Mouse (Mus musculus): Measurements from ENCODE around the gene Gm13278.
"Not testable (repeated sequence)": the region's sequence is repeated elsewhere in the genome, so short reads cannot be mapped to it uniquely, and the experiment has no call there.

The Gm13278 gene

GRCm38 (mm10) chr4:88793936-88794675, 2.8 kb downstream of the Gm13278 start, which contains the start of gene Gm13275:
Gene Gm13275, plus strand, starts transcription at chr4:88794487.
- peak; percentile 43 for DNase-seq (ENCODE audit: low spot score)

DNA sequence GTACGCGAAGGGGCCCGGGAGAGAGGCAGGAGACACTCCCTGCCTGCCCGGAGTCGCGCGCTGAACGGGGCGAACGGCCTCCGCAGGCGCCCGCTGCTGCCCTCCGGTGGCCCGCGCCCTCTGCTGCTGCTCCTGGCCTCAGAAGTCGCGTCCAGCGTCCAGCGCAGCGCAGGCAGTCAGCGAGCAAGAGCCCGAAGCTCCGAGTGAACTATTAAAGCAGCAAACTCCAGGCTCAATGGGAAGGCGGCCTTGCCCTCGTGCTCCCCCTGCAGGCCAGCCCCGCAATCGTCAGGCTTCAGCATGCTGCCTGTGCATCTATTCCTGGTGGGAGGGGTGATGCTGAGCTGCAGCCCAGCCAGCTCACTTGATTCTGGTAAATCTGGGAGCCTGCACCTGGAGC, 5.7 kb downstream of the Gm13278 start, which contains the start of gene Gm13279:
TSS of gene Gm13279 (plus strand) at position 301 of the 400 bp plus-strand sequence.
- DNase-seq (ENCODE audit: low spot score), result not testable (repeated sequence)

DNA sequence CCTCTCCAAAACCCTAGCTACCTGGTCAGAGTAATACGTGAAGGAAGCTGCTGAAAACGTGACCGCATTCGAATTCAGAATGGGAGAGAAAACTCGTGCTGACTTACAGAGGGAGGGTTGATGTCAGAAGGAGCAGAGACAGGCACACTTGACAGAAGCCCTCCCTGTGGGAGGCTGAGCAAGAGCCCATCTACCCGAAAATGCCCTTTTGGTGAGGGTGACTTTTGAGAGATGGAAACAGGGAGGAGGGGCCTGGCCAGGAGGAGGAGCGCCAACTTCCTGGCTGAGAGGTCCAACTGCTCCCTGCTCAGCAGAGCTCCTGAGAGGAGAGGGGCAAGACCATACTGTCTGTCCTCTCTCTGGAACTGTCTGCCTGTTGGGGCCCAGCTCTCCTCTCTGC, 8.0 kb downstream of the Gm13278 start, which contains the start of gene Gm13285:
TSS of gene Gm13285 (plus strand) at position 301 of the 400 bp plus-strand sequence.
- DNase-seq (ENCODE audit: low spot score), result not testable (repeated sequence)

DNA sequence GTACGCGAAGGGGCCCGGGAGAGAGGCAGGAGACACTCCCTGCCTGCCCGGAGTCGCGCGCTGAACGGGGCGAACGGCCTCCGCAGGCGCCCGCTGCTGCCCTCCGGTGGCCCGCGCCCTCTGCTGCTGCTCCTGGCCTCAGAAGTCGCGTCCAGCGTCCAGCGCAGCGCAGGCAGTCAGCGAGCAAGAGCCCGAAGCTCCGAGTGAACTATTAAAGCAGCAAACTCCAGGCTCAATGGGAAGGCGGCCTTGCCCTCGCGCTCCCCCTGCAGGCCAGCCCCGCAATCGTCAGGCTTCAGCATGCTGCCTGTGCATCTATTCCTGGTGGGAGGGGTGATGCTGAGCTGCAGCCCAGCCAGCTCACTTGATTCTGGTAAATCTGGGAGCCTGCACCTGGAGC, 11.6 kb downstream of the Gm13278 start, which contains the start of gene Gm13287:
TSS of gene Gm13287 (plus strand) at position 301 of the 400 bp plus-strand sequence.
- not testable (repeated sequence) for DNase-seq (ENCODE audit: low spot score)

DNA sequence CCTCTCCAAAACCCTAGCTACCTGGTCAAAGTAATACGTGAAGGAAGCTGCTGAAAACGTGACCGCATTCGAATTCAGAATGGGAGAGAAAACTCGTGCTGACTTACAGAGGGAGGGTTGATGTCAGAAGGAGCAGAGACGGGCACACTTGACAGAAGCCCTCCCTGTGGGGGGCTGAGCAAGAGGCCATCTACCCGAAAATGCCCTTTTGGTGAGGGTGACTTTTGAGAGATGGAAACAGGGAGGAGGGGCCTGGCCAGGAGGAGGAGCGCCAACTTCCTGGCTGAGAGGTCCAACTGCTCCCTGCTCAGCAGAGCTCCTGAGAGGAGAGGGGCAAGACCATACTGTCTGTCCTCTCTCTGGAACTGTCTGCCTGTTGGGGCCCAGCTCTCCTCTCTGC, 13.9 kb downstream of the Gm13278 start, which contains the start of gene Gm13288:
TSS of gene Gm13288 (plus strand) at position 301 of the 400 bp plus-strand sequence.
- not testable (repeated sequence) for DNase-seq (ENCODE audit: low spot score)

DNA sequence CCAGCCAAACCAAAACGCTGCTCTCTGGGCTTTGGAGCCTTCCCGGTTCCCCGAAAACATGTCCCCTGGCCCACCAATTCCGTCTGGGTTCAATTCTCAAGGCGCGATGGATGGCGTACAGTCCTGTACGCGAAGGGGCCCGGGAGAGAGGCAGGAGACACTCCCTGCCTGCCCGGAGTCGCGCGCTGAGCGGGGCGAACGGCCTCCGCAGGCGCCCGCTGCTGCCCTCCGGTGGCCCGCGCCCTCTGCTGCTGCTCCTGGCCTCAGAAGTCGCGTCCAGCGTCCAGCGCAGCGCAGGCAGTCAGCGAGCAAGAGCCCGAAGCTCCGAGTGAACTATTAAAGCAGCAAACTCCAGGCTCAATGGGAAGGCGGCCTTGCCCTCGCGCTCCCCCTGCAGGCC, 14.4 kb downstream of the Gm13278 start:
- not testable (repeated sequence) for DNase-seq (ENCODE audit: low spot score)

- DNase-seq (ENCODE audit: low spot score), result no peak
These were observed 24.6 kb downstream of the Gm13278 start, which contains the start of gene Ifna7 for GRCm38 (mm10) chr4:88815928-88816327. Gene Ifna7, plus strand, starts transcription at chr4:88816228.

DNA sequence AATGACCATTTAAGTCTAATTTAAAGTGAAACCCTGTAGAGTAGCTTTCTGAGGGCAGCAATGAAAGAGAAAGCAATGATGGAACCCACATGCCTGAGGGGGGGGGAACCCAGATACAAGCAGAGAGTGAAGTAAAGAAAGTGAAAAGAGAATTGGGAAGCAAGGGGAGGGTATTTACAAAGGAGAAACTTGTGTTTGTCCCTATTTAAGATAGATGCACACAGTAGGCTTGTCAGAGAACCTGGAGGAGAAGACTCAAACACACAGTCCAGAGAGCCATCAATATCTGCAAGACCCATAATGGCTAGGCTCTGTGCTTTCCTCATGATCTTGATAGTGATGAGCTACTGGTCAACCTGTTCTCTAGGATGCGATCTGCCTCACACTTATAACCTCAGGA, 28.3 kb downstream of the Gm13278 start, which contains the start of gene Ifna11:
TSS of gene Ifna11 (plus strand) at position 301 of the 400 bp plus-strand sequence.
- no peak for DNase-seq (ENCODE audit: low spot score)

DNA sequence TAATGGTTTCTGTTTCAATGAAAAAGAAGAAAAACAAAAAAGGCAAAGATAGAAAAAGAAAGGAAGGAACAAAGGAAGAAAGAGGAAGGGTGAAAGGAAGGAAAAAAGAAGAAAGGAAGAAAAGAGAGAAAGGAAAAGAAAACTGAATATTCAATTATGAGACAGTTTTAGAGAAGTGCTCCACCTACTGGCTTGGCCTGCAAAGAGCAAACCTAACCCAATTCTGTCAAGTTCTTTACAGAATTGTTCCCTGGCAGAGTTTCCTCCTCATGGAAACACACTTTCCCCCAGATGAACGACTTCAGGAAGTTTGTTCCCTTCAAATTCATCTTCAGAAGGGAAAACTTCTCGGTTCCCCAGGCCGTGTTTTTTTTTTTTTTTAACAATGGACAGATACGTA, 31.6 kb downstream of the Gm13278 start:
- DNase-seq (ENCODE audit: low spot score), result no peak

- DNase-seq (ENCODE audit: low spot score), result not testable (repeated sequence)
These were observed 35.8 kb downstream of the Gm13278 start, which contains the start of gene Ifna6 for GRCm38 (mm10) chr4:88827116-88827515. Gene Ifna6, plus strand, starts transcription at chr4:88827416.

- DNase-seq (ENCODE audit: low spot score), result no peak
These were observed 39.2 kb downstream of the Gm13278 start for GRCm38 (mm10) chr4:88830523-88830922.

GRCm38 (mm10) chr4:88835225-88835624, 43.9 kb downstream of the Gm13278 start, which contains the start of gene Ifna5:
Gene Ifna5, plus strand, starts transcription at chr4:88835525.
- DNase-seq (ENCODE audit: low spot score), result not testable (repeated sequence)

DNA sequence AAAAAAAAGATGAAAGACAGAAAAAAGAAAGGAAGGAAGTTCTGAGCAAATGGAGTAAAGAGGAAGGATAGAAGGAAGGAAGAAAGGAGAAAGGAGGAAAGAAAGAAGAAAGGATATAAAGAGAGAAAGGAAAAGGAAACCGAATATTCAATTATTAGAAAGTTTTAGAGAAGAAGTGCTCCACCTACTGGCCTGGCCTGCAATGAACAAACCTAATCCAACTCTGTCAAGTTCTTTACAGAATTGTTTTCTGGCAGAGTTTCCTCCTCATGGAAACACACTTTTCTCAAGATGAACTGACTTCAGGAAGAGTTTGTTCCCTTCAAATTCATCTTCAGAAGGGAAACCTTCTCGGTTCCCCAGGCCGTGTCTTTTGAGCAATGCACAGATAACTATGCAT, 47.5 kb downstream of the Gm13278 start:
- DNase-seq (ENCODE audit: low spot score), result no peak

DNA sequence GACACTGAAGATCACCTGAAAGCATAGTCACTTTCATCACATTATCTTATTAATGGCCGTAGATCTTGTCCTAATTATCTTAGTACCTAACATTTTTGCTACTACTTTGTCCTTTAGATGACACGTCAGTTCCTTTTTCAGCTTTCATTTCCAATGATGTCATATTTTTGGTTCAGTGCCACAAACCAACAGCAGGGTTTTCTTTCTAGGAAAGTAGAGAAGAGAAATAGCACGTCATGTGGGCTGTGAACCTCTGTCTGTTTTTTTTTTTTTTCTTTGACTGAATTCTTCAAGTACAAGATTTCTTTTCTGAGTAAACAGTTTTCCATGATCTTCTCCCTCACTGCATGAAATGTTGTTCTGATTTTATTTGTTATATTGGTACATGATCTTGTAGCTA, 48.7 kb downstream of the Gm13278 start:
- no peak for DNase-seq (ENCODE audit: low spot score)

GRCm38 (mm10) chr4:88841438-88841911, 50.1 kb downstream of the Gm13278 start, which contains the start of gene Ifna4:
Gene Ifna4, plus strand, starts transcription at chr4:88841861.
- no peak for DNase-seq (ENCODE audit: low spot score)
